Mouse (Mus musculus) C2C12 (cell line): ENCODE data around the gene Uevld. TPM values are rescaled to one million over a fixed set of nuclear protein-coding genes. Genes with fewer than 3 reads are reported as not detected.

Experiments
- H3K27me3 ChIP-seq: one replicate; pipeline ENCODE4 v1.6.1; 2011; ENCODE audit not compliant: control insufficient read depth, insufficient read depth, insufficient read length
- H3K36me3 ChIP-seq: one replicate; pipeline ENCODE4 v1.6.1; 2011; ENCODE audit not compliant: control insufficient read depth, insufficient read depth
- H3K4me3 ChIP-seq: one replicate; pipeline ENCODE4 v1.5.1; 2011; ENCODE audit warnings: mild to moderate bottlenecking, control low read depth; ENCODE audit not compliant: poor library complexity, insufficient read depth, severe bottlenecking
- H3K79me2 ChIP-seq: one replicate; pipeline ENCODE4 v1.6.1; 2011; ENCODE audit not compliant: control insufficient read depth, insufficient read depth
- H3K79me3 ChIP-seq: one replicate; pipeline ENCODE4 v1.6.1; 2011; ENCODE audit warnings: low read depth, control low read depth
- H3ac ChIP-seq: one replicate; pipeline ENCODE3; 2011; ENCODE audit warnings: low read depth; ENCODE audit not compliant: control insufficient read depth, insufficient read length
- CEBPB ChIP-seq: IDR thresholded peaks from one replicate; pipeline ENCODE4 v1.6.1; 2011; ENCODE audit warnings: low read depth, mild to moderate bottlenecking, control low read depth, moderate library complexity
- CTCF ChIP-seq: IDR thresholded peaks from one replicate; pipeline ENCODE4 v1.5.1; 2011; ENCODE audit not compliant: control insufficient read depth, insufficient read depth, insufficient read length
- FOSL1 ChIP-seq: IDR thresholded peaks from one replicate; pipeline ENCODE4 v1.8.0; 2011; ENCODE audit warnings: mild to moderate bottlenecking, low read length; ENCODE audit not compliant: poor library complexity, insufficient read depth, severe bottlenecking
- MAX ChIP-seq: IDR thresholded peaks from one replicate; pipeline ENCODE4 v1.6.1; 2011; ENCODE audit warnings: mild to moderate bottlenecking, control low read depth
- MYOD1 ChIP-seq: IDR thresholded peaks from one replicate; pipeline ENCODE4 v1.6.1; 2011; ENCODE audit warnings: low read depth; ENCODE audit not compliant: control insufficient read depth, insufficient read length
- MYOG ChIP-seq: IDR thresholded peaks from one replicate; pipeline ENCODE4 v1.6.1; 2011; ENCODE audit not compliant: control insufficient read depth, insufficient read length; ENCODE audit errors: extremely low read depth
- USF1 ChIP-seq: IDR thresholded peaks from one replicate; pipeline ENCODE4 v1.6.1; 2011; ENCODE audit warnings: low read depth, mild to moderate bottlenecking, control low read depth, moderate library complexity
- polyA plus RNA-seq: library from polyadenylated mRNA; unstranded; fragments of >200 nt; fragmentation: generic; extraction: Trizol; gene quantifications from one replicate; pipeline ENCODE4 v1.2.1, GENCODE M21; 2012; ENCODE audit warnings: missing spikeins

Gene Uevld
- polyA plus RNA-seq, 1 experiment: 5.0 TPM

GRCm38 (mm10) chr7:46922075-46922474, 36.3 kb downstream of the Uevld start:
- Histone ChIP-seq H3K79me3 (peaks cover 24% of the 10 kb centered on the region), H3K27me3 (no peaks in the 10 kb centered on the region), H3K4me3 (no peak overlapping the region), H3K79me2 (peaks cover 26% of the 10 kb centered on the region), H3ac (no peak overlapping the region), H3K36me3 (no peaks in the 10 kb centered on the region)
- TF ChIP-seq MYOD1 (no peak), FOSL1 (no peak), CEBPB (no peak), CTCF (no peak), MAX (no peak), USF1 (no peak), MYOG (no peak)

- H3K27me3 ChIP-seq: no peaks in the 10 kb centered on the region
These were observed 38.7 kb downstream of the Uevld start, which contains the start of gene Tsg101 for GRCm38 (mm10) chr7:46919551-46920176. Gene Tsg101 (minus strand): TSS chr7:46919969.

GRCm38 (mm10) chr7:46918678-46919371, 39.5 kb downstream of the Uevld start:
- Histone ChIP-seq H3K27me3 (no peaks in the 10 kb centered on the region), H3K79me3 (peaks cover 52% of the 10 kb centered on the region), H3ac (peak overlapping the region; percentile 21), H3K4me3 (peak overlapping the region; percentile 78), H3K36me3 (peaks cover 15% of the 10 kb centered on the region), H3K79me2 (peaks cover 59% of the 10 kb centered on the region)
- TF ChIP-seq FOSL1: no peak
- TF ChIP-seq MYOD1: no peak
- no peak for TF ChIP-seq USF1
- TF ChIP-seq MAX: no peak
- TF ChIP-seq MYOG: no peak
- TF ChIP-seq CTCF: no peak
- TF ChIP-seq CEBPB: no peak

More at GRCm38 (mm10) chr7:46919551-46920176, 38.7 kb downstream of the Uevld start, which contains the start of gene Tsg101:
- peaks cover 50% of the 10 kb centered on the region for H3K79me2 ChIP-seq
- H3ac ChIP-seq: peak within 1 kb of the TSS; percentile 95
- H3K79me3 ChIP-seq: peaks cover 44% of the 10 kb centered on the region
- H3K4me3 ChIP-seq: peak within 1 kb of the TSS; percentile 78
- H3K36me3 ChIP-seq: peaks cover 11% of the 10 kb centered on the region
- TF ChIP-seq MYOG (no peak), CTCF (no peak), FOSL1 (no peak), CEBPB (no peak)

- peaks cover 65% of the 10 kb centered on the region for H3K79me2 ChIP-seq
- no peaks in the 10 kb centered on the region for H3K27me3 ChIP-seq
- TF ChIP-seq MAX: no peak
- no peak for TF ChIP-seq FOSL1
- TF ChIP-seq MYOG: no peak
- TF ChIP-seq CEBPB: no peak
- no peak for TF ChIP-seq USF1
- TF ChIP-seq MYOD1: no peak
- no peak for TF ChIP-seq CTCF
- peaks cover 29% of the 10 kb centered on the region for H3K36me3 ChIP-seq
- H3ac ChIP-seq: no peak overlapping the region
- H3K4me3 ChIP-seq: no peak overlapping the region
- H3K79me3 ChIP-seq: peaks cover 54% of the 10 kb centered on the region
These were observed 42.0 kb downstream of the Uevld start for GRCm38 (mm10) chr7:46916376-46916775.

GRCm38 (mm10) chr7:46911250-46911649, 47.1 kb downstream of the Uevld start:
- peaks cover 24% of the 10 kb centered on the region for H3K79me3 ChIP-seq
- H3K27me3 ChIP-seq: no peaks in the 10 kb centered on the region
- TF ChIP-seq MAX (no peak), CTCF (no peak)
- no peak overlapping the region for H3ac ChIP-seq
- peaks cover 70% of the 10 kb centered on the region for H3K36me3 ChIP-seq
- H3K79me2 ChIP-seq: peaks cover 31% of the 10 kb centered on the region
- no peak overlapping the region for H3K4me3 ChIP-seq

- no peak for TF ChIP-seq MYOD1
- no peak for TF ChIP-seq FOSL1
- peaks cover 71% of the 10 kb centered on the region for H3K36me3 ChIP-seq
- no peaks in the 10 kb centered on the region for H3K27me3 ChIP-seq
These were observed 59.0 kb downstream of the Uevld start for GRCm38 (mm10) chr7:46899343-46899742.

More at GRCm38 (mm10) chr7:46899343-46899742, 59.0 kb downstream of the Uevld start:
- Histone ChIP-seq H3K4me3 (no peak overlapping the region), H3K79me2 (no peaks in the 10 kb centered on the region), H3ac (no peak overlapping the region), H3K79me3 (peaks cover 1% of the 10 kb centered on the region)
